Mouse (Mus musculus) hindbrain, embryonic 14.5 days (tissue): ENCODE measurements around the gene Sema3b. TPM values are rescaled to one million over a fixed set of nuclear protein-coding genes. Genes with fewer than 3 reads are reported as not detected.

Source experiments
- ATAC-seq: fragments of 200-750 bp; cut with Nextera tagmentation; 2 replicates; pipeline ENCODE4 v1.8.0; 2017; ENCODE audit warnings: moderate number of reproducible peaks, mild to moderate bottlenecking, moderate TSS enrichment, moderate library complexity; ENCODE audit not compliant: low FRiP score
- DNase-seq: peaks from one replicate; pipeline ENCODE4 v3.0.0-alpha.2; 2015; ENCODE audit warnings: low spot score
- H3K27ac ChIP-seq: fragments of 300-500 bp; sonication (generic); 2 replicates; pipeline ENCODE4 v1.5.1; 2014; ENCODE audit warnings: mild to moderate bottlenecking, moderate library complexity
- H3K27me3 ChIP-seq: fragments of 300-500 bp; sonication (generic); 2 replicates; pipeline ENCODE4 v1.6.1; 2014; ENCODE audit warnings: mild to moderate bottlenecking, low read length, mixed read lengths; ENCODE audit not compliant: control insufficient read depth, insufficient read depth
- H3K36me3 ChIP-seq: fragments of 300-500 bp; sonication (generic); replicated peaks from 2 replicates; pipeline ENCODE4 v1.6.1; 2014; ENCODE audit not compliant: control insufficient read depth, insufficient read depth
- H3K4me1 ChIP-seq: fragments of 300-500 bp; sonication (generic); replicated peaks from 2 replicates; pipeline ENCODE4 v1.6.1; 2014; ENCODE audit warnings: antibody characterized with exemption, low read length, mixed read lengths; ENCODE audit not compliant: control insufficient read depth, insufficient read depth
- H3K4me2 ChIP-seq: fragments of 300-500 bp; sonication (generic); replicated peaks from 2 replicates; pipeline ENCODE4 v1.6.1; 2014; ENCODE audit warnings: mild to moderate bottlenecking, moderate library complexity
- H3K4me3 ChIP-seq: fragments of 300-500 bp; sonication (generic); replicated peaks from 2 replicates; pipeline ENCODE4 v1.5.1; 2014; ENCODE audit warnings: mild to moderate bottlenecking, low read length
- H3K9ac ChIP-seq: fragments of 300-500 bp; sonication (generic); 2 replicates; pipeline ENCODE4 v1.6.1; 2014
- H3K9me3 ChIP-seq: fragments of 300-500 bp; sonication (generic); 2 replicates; pipeline ENCODE4 v1.6.1; 2016; ENCODE audit warnings: low read length; ENCODE audit not compliant: control insufficient read depth
- WGBS: fragments of 180-500 bp; shearing (Covaris S2); extraction: QIAGEN DNeasy Blood & Tissue Kit; methylation state at CpG from one replicate; pipeline ENCODE4 v1.1.7; 2014; 5-methylcytosine and 5-hydroxymethylcytosine counted together
- polyA plus RNA-seq: library from polyadenylated mRNA; unstranded; fragments of >200 nt; fragmentation: Nextera tagmentation; extraction: Ambion mirVana; gene quantifications from 2 replicates; pipeline ENCODE4 v1.2.1, GENCODE M21; 2014

Sema3b gene
- polyA plus RNA-seq, 1 experiment from 2014 or later, result 4.5 TPM

- 85% methylated on average over 12 of the region's 12 CpGs for WGBS
- Histone ChIP-seq H3K27ac (no peak overlapping the region), H3K4me2 (no peak overlapping the region), H3K27me3 (no peaks in the 10 kb centered on the region), H3K9ac (no peak overlapping the region), H3K4me3 (no peak overlapping the region), H3K4me1 (peaks cover 12% of the 10 kb centered on the region), H3K36me3 (no peaks in the 10 kb centered on the region), H3K9me3 (no peaks in the 10 kb centered on the region)
- no peak for DNase-seq
- ATAC-seq, result no peak
Measured at GRCm38 (mm10) chr9:107600745-107601144, 8.3 kb downstream of the Sema3b start.

DNA sequence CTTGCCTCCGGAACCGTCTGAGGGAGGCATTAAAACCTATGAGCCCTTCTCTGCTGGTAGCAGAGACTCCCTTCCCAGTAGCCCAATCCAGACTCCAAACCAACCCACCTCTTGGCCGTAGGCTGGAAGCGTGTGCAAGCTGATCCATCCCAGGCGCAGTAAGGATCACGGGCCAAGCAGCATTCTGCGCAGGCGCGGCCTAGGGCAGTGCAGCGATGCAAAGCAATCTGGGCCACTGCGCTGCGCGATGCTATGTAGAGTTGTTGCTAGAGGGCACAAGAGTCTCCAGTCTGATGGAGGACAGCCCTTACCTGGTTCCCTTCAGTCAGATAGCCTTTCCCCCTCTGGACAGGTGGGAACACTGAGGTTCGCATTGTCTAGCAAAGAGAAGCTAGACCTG lies 9.2 kb downstream of the Sema3b start:
- DNase-seq (no peak), ATAC-seq (no peak)
- no peaks in the 10 kb centered on the region for H3K9me3 ChIP-seq
- H3K36me3 ChIP-seq, result no peaks in the 10 kb centered on the region
- H3K27ac ChIP-seq, result no peak overlapping the region
- H3K4me1 ChIP-seq, result peaks cover 10% of the 10 kb centered on the region
- 0 out of 2 replicates have a peak overlapping the region, but pooled peaks have one; percentile 8 for H3K9ac ChIP-seq
- 66% methylated on average over 14 of the region's 14 CpGs for WGBS
- no peak overlapping the region for H3K4me2 ChIP-seq
- H3K27me3 ChIP-seq, result no peaks in the 10 kb centered on the region
- H3K4me3 ChIP-seq, result no peak overlapping the region

GRCm38 (mm10) chr9:107599433-107599832 lies 9.6 kb downstream of the Sema3b start:
- Histone ChIP-seq H3K4me2 (no peak overlapping the region), H3K9me3 (no peaks in the 10 kb centered on the region), H3K36me3 (no peaks in the 10 kb centered on the region), H3K4me1 (peaks cover 5% of the 10 kb centered on the region; the same call in 1 of the 2 replicates), H3K27ac (no peak overlapping the region), H3K4me3 (no peak overlapping the region), H3K27me3 (no peaks in the 10 kb centered on the region), H3K9ac (no peak overlapping the region)
- ATAC-seq, result no peak
- 91% methylated on average over 9 of the region's 9 CpGs for WGBS
- no peak for DNase-seq

GRCm38 (mm10) chr9:107598385-107598784 lies 10.6 kb downstream of the Sema3b start:
- Histone ChIP-seq H3K4me1 (peaks cover 4% of the 10 kb centered on the region; the same call in 1 of the 2 replicates), H3K4me3 (no peak overlapping the region), H3K9ac (no peak overlapping the region), H3K9me3 (no peaks in the 10 kb centered on the region), H3K4me2 (no peak overlapping the region), H3K27ac (no peak overlapping the region), H3K27me3 (no peaks in the 10 kb centered on the region), H3K36me3 (peaks cover 8% of the 10 kb centered on the region)
- ATAC-seq (no peak), DNase-seq (no peak)
- 79% methylated on average over 5 of the region's 5 CpGs for WGBS

- H3K4me3 ChIP-seq, result no peak overlapping the region
- WGBS, result 92% methylated on average over 11 of the region's 11 CpGs
Measured at GRCm38 (mm10) chr9:107596619-107597569, 12.1 kb downstream of the Sema3b start.

DNA sequence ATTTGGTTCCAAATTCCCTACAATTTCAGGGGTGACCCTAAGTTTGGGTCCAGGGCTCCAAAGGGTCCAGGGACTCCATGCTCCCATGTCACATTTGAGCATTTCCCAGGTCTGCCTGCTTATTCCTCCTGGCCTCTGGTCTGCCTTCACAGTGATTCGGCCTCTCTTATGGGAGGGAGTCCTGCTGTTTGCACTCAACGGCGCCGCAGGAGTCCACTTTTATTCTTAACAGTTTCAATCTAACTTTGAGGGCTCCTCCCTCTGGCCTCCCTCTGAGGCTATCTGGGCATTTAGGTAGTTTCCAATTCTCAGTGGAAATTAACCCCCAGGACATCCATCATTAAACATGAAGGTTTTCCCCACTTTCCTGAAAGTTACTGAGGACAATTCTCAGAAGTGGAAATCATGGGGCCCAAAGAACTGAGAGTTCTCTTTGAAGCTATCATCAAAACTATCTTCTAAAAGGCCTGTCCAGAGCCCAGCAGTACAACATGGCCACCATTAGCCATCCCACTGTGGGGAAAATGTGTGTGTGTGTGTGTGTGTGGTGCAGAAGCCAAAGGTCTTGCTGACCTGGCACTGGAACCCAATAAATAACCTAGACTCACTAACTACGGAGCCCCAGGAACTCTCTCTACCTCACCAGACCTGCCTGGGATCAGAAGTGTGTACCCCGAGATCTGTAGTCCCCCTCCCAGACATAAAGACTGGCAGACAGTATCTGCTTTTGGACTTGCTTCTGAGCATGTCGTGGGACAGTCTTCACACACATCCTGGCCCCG lies 14.6 kb downstream of the Sema3b start:
- ATAC-seq (no peak), DNase-seq (no peak)
- WGBS, result 77% methylated on average over 8 of the region's 8 CpGs
- H3K9me3 ChIP-seq, result no peaks in the 10 kb centered on the region
- H3K27ac ChIP-seq, result no peak overlapping the region
- H3K4me1 ChIP-seq, result no peaks in the 10 kb centered on the region
- no peak overlapping the region for H3K4me2 ChIP-seq
- H3K36me3 ChIP-seq, result peaks cover 36% of the 10 kb centered on the region
- H3K9ac ChIP-seq, result no peak overlapping the region
- no peak overlapping the region for H3K4me3 ChIP-seq
- H3K27me3 ChIP-seq, result no peaks in the 10 kb centered on the region

More at GRCm38 (mm10) chr9:107596619-107597569, 12.1 kb downstream of the Sema3b start:
- no peak overlapping the region for H3K27ac ChIP-seq
- H3K9ac ChIP-seq, result no peak overlapping the region
- no peak overlapping the region for H3K4me2 ChIP-seq
- no peaks in the 10 kb centered on the region for H3K4me1 ChIP-seq
- no peak for DNase-seq
- H3K27me3 ChIP-seq, result no peaks in the 10 kb centered on the region
- no peak for ATAC-seq
- H3K36me3 ChIP-seq, result peaks cover 18% of the 10 kb centered on the region
- no peaks in the 10 kb centered on the region for H3K9me3 ChIP-seq

DNA sequence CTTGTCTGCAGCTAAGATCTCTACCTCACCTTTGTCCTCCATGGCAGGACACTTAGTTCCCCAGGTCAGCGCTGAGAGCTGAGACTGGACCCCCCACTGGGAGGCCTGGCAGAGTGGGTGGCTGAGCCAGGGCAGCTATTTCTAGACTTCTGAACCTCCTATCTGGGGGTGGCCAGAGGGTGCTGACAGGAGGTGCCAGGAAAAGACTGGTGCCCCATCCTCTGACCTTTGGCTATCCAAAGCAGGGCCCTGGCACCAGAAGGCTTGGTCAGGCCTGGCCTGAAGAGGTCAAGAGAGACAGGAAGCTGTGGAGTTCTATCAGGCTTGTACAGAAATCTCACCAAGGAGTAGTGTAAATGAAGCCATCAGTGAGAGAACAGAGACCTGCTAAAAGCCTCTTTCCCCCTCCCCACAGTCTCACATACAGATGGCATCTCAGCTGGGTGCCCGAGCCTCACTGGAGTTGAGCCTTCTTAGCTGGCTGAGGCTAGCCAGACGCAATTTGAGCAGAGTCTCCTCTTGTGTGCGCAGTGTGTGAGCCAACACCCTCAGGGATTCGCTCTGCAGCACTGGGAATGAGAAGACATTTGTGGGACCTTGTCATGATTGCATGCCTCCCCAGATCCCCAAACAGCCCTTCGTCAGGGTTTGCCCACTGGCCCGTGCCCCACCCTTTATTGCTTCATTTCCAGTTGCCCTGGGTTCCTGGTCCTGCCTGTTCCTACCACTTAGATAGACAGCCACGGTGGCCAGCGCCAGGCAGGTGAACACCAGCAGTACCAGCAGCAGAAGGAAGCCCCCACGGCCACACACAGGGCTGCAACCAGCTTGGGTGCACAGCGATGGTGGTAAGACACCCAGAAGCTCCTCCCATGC lies 15.7 kb downstream of the Sema3b start:
- H3K9ac ChIP-seq, result no peak overlapping the region
- 75% methylated on average over 11 of the region's 11 CpGs for WGBS
- ATAC-seq (no peak), DNase-seq (no peak)
- no peaks in the 10 kb centered on the region for H3K9me3 ChIP-seq
- H3K27me3 ChIP-seq, result no peaks in the 10 kb centered on the region
- peaks cover 4% of the 10 kb centered on the region for H3K4me1 ChIP-seq
- no peak overlapping the region for H3K4me3 ChIP-seq
- H3K4me2 ChIP-seq, result no peak overlapping the region
- 0 out of 2 replicates have a peak overlapping the region, but pooled peaks have one; percentile 38 for H3K27ac ChIP-seq
- peaks cover 36% of the 10 kb centered on the region for H3K36me3 ChIP-seq

- Histone ChIP-seq H3K9me3 (no peaks in the 10 kb centered on the region), H3K4me2 (no peak overlapping the region), H3K27me3 (no peaks in the 10 kb centered on the region), H3K36me3 (peaks cover 36% of the 10 kb centered on the region), H3K9ac (no peak overlapping the region), H3K4me1 (peaks cover 9% of the 10 kb centered on the region), H3K4me3 (no peak overlapping the region), H3K27ac (no peak overlapping the region)
- ATAC-seq (no peak), DNase-seq (no peak)
- WGBS, result 92% methylated on average over 6 of the region's 6 CpGs
Measured at GRCm38 (mm10) chr9:107590773-107591060, 18.3 kb downstream of the Sema3b start.
